Mouse (Mus musculus) hindbrain, postnatal 0 days (tissue): Measurements from ENCODE around the gene Unc13a. TPM values are rescaled to one million over a fixed set of nuclear protein-coding genes. Genes with fewer than 3 reads are reported as not detected.
A peak's percentile ranks its signal among the peaks of the same experiment; 100 is the strongest.

Experiments
- ATAC-seq: fragments of 200-750 bp; cut with Nextera tagmentation; 2 replicates; pipeline ENCODE4 v1.8.0; 2017; ENCODE audit warnings: mild to moderate bottlenecking, moderate TSS enrichment, moderate library complexity
- DNase-seq: peaks from one replicate; pipeline ENCODE4 v3.0.0-alpha.2; 2015; ENCODE audit warnings: low spot score
- H3K27ac ChIP-seq: fragments of 300-500 bp; sonication (generic); 2 replicates; pipeline ENCODE4 v1.5.1; 2014; ENCODE audit warnings: mild to moderate bottlenecking
- H3K27me3 ChIP-seq: fragments of 300-500 bp; sonication (generic); 2 replicates; pipeline ENCODE4 v1.6.1; 2014; ENCODE audit warnings: low read length, mixed read lengths; ENCODE audit not compliant: insufficient read depth
- H3K36me3 ChIP-seq: fragments of 300-500 bp; sonication (generic); 2 replicates; pipeline ENCODE4 v1.6.1; 2014; ENCODE audit warnings: low read length, mixed read lengths; ENCODE audit not compliant: insufficient read depth
- H3K4me1 ChIP-seq: fragments of 300-500 bp; sonication (generic); 2 replicates; pipeline ENCODE4 v1.6.1; 2014; ENCODE audit warnings: antibody characterized with exemption, low read length, mixed read lengths; ENCODE audit not compliant: insufficient read depth
- H3K4me2 ChIP-seq: fragments of 300-500 bp; sonication (generic); 2 replicates; pipeline ENCODE4 v1.6.1; 2014; ENCODE audit warnings: low read depth, mild to moderate bottlenecking, low read length, moderate library complexity, mixed read lengths
- H3K4me3 ChIP-seq: fragments of 300-500 bp; sonication (generic); 2 replicates; pipeline ENCODE4 v1.5.1; 2014; ENCODE audit warnings: low read length
- H3K9ac ChIP-seq: fragments of 300-500 bp; sonication (generic); replicated peaks from 2 replicates; pipeline ENCODE4 v1.6.1; 2014; ENCODE audit warnings: mild to moderate bottlenecking, low read length, moderate library complexity, mixed read lengths
- H3K9me3 ChIP-seq: fragments of 300-500 bp; sonication (generic); 2 replicates; pipeline ENCODE4 v1.6.1; 2016; ENCODE audit warnings: low read length, mixed read lengths
- CTCF ChIP-seq: IDR thresholded peaks from 2 replicates; pipeline ENCODE4 v1.5.1; 2016; ENCODE audit warnings: antibody characterized with exemption, control low read depth, low read depth
- WGBS: fragments of 180-500 bp; shearing (Covaris S2); extraction: QIAGEN DNeasy Blood & Tissue Kit; methylation state at CpG from one replicate; pipeline ENCODE4 v1.1.7; 2014; 5-methylcytosine and 5-hydroxymethylcytosine counted together
- polyA plus RNA-seq: library from polyadenylated mRNA; unstranded; fragments of >200 nt; fragmentation: Nextera tagmentation; extraction: Ambion mirVana; gene quantifications from 2 replicates; pipeline ENCODE4 v1.2.1, GENCODE M21; 2015
- total RNA-seq: library from RNA; depleted of rRNA; stranded (reverse); fragments of >200 nt; gene quantifications from 2 replicates; pipeline ENCODE4 v1.2.3, GENCODE M21; 2014

Gene Unc13a
- total and polyA plus RNA-seq, 2 experiments from 2014 or later, result 16.9 to 81.4 TPM

DNA sequence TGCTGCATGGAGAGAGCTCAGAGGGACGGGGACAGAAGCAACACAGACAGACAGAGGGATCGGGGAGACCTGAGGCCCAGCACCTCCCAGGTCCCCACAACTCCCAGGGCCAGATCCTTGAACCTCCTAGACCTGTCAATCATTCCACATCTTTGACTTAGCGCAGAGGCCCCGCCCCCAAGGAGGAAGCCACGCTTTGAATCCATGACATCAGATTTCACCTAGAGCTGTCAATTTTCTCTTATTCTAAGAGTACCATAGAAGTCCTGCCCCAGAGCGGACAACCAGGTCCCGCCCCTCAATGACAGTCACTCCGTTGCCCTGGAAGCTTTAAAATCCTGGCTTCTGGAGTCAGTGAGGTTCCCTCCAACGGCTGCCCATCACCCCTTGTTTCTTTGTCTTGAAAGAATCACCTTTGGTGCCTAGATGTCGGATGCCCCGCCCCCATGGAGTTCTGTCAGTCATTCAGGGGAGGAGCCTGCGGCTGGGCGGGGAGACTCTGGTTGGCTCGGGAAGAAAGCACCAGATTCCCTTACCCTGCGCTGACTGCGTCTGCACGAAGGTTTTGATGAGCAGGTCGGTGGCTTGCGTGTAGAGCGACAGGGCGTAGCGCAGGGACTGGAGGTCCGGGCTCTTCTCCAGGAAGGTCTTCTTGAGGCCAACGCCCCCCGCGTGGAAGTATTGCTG is 37.4 kb downstream of the Unc13a start:
- DNase-seq, result peak; percentile 68
- 10% methylated on average over 26 of the region's 26 CpGs for WGBS
- H3K4me1 ChIP-seq, result peaks cover 7% of the 10 kb centered on the region
- H3K4me3 ChIP-seq, result no peak overlapping the region
- no peaks in the 10 kb centered on the region for H3K27me3 ChIP-seq
- no peaks in the 10 kb centered on the region for H3K36me3 ChIP-seq
- no peak overlapping the region for H3K4me2 ChIP-seq
- H3K27ac ChIP-seq, result no peak overlapping the region
- no peak overlapping the region for H3K9ac ChIP-seq
- TF ChIP-seq CTCF, result no peak
- H3K9me3 ChIP-seq, result no peaks in the 10 kb centered on the region
- ATAC-seq, result peak; percentile 28; the same call in 1 of the 2 replicates

DNA sequence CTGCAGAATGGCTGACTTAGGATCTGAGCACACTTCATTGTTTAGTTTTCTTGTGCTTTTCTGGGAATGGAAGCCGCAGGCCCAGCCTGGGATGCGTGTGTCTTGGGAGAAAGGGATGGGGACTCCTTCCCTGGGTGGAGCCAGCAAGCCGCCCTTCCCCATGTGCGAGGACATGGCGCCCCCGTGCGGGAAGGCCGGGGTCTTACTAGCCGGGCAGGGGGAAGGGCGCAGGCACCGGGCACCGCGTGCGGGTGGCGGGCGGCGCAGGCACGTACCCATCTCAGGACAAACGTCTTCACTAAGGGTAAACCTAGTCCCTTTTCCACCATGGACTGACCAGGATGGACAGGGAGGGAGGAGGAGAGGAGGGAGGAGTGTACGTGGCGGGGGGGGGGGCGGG is 38.4 kb downstream of the Unc13a start:
- Histone ChIP-seq H3K9me3 (no peaks in the 10 kb centered on the region), H3K36me3 (no peaks in the 10 kb centered on the region), H3K4me3 (no peak overlapping the region), H3K4me1 (peaks cover 13% of the 10 kb centered on the region), H3K27ac (no peak overlapping the region), H3K4me2 (no peak overlapping the region), H3K9ac (no peak overlapping the region), H3K27me3 (no peaks in the 10 kb centered on the region)
- WGBS, result 9% methylated on average over 19 of the region's 22 CpGs
- DNase-seq (no peak), ATAC-seq (no peak)
- TF ChIP-seq CTCF, result peak; percentile 36

DNA sequence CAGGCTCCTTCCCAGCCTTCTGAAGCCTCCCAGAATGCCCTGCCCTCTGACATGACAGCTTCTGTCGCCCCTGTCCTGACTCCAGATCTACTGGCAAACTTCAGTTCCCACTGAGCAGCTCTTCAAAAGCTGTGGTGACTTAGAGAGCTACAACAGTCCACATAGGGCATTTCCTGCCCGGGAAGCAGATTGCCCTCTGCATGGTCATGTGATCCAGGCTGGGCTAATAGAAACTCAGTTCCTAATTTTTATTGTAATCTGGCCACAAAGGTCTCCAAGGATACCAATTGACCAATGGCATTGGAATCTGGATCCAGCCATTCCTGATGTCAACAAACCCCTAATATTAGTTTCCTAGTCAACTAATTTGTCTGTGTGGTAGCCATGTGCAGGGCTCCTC is 39.7 kb downstream of the Unc13a start:
- 50% methylated on average over 2 of the region's 2 CpGs for WGBS
- ATAC-seq (no peak), DNase-seq (no peak)
- no peak overlapping the region for H3K9ac ChIP-seq
- no peak for TF ChIP-seq CTCF
- H3K4me1 ChIP-seq, result peaks cover 13% of the 10 kb centered on the region
- no peaks in the 10 kb centered on the region for H3K36me3 ChIP-seq
- no peak overlapping the region for H3K4me3 ChIP-seq
- H3K27ac ChIP-seq, result no peak overlapping the region
- no peak overlapping the region for H3K4me2 ChIP-seq
- H3K27me3 ChIP-seq, result no peaks in the 10 kb centered on the region
- H3K9me3 ChIP-seq, result no peaks in the 10 kb centered on the region

DNA sequence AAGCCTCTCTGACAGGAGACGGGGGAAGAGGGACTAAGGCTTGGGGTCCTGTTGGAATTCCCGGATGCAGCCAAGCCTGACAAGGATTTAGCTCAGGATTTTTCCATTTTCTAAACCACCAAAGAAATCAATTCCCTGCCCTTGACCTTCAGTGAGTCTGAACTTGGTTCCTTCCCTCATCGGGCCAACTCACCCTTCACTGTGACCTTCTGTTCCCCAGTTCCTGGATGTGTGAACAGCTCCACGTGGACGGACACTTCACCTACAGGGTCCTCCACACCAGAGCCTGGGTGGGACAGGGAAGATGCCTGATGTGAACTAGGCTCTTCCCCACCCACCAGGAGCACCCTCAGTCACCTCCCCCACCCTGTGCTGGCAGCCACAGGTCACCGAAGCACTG is 40.8 kb downstream of the Unc13a start:
- Histone ChIP-seq H3K4me3 (no peak overlapping the region), H3K36me3 (no peaks in the 10 kb centered on the region), H3K27ac (no peak overlapping the region), H3K9me3 (no peaks in the 10 kb centered on the region), H3K9ac (no peak overlapping the region), H3K4me1 (peaks cover 13% of the 10 kb centered on the region), H3K27me3 (no peaks in the 10 kb centered on the region), H3K4me2 (no peak overlapping the region)
- TF ChIP-seq CTCF, result no peak
- ATAC-seq (no peak), DNase-seq (no peak)
- WGBS, result 90% methylated on average over 6 of the region's 6 CpGs

DNA sequence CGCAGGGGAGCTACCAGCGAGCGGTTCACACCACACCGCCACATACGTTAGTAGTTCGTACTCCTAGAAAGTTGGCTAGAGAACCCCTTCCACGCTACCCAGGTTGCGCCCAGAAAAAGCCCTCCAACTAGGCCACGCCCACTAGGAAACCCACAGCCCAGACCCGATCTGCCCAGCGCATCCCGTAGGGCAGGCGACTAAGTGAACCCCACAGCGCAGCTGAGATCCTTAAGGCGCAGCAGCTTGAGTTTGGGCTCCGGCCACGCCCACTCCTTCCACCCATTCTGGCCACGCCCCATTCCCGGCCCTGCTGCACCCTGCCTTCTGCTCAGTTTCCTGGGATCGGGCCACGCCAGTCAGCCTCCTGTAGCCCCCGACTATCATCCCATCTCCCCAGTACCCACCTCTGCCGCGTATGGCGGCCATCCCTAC is 41.8 kb downstream of the Unc13a start:
- peak; percentile 31 for DNase-seq
- TF ChIP-seq CTCF, result no peak
- Histone ChIP-seq H3K9ac (peak overlapping the region; percentile 65; the same call in 1 of the 2 replicates), H3K4me3 (peak overlapping the region; percentile 43), H3K36me3 (peaks cover under 1% of the 10 kb centered on the region; the same call in 1 of the 2 replicates), H3K4me1 (peaks cover 13% of the 10 kb centered on the region), H3K27ac (peak overlapping the region; percentile 76), H3K27me3 (no peaks in the 10 kb centered on the region), H3K9me3 (no peaks in the 10 kb centered on the region), H3K4me2 (peak overlapping the region; percentile 88)
- ATAC-seq, result no peak; the same call in 1 of the 2 replicates
- 5% methylated on average over 25 of the region's 25 CpGs for WGBS

DNA sequence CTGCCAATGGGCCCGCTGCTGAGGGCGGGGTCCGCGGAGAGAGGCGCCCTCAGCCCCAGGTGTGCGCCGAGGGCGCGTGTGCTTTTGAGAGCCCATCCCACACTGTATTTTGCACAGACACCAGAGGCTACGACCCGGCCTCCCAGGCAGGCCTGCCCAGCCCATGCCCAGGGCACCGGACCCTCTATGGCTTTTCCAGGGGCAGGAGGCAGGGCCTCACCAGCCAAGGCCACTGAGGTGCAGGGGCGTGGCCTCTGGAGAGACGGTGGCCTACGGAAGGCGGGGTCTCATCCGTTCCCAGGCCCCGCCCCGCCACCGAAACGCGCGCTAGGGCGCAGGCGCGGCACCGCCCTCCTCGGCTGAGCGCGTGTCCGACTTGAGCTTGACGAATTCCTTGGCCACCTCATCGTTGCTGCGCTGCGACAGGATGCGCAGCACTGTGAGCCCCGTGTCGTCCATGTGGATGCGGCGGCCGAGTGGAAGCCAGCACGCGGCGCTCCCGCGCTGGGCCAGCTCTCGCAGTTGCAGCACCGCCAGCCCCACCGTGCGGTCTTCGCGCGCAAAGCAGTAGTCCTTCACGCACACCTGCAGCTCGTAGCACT is 42.4 kb downstream of the Unc13a start:
- Histone ChIP-seq H3K9ac (peak overlapping the region; percentile 65), H3K4me2 (peak overlapping the region; percentile 88), H3K4me3 (peak overlapping the region; percentile 43), H3K9me3 (no peaks in the 10 kb centered on the region), H3K27ac (peak overlapping the region; percentile 76), H3K27me3 (no peaks in the 10 kb centered on the region), H3K4me1 (peaks cover 13% of the 10 kb centered on the region), H3K36me3 (peaks cover 6% of the 10 kb centered on the region; the same call in 1 of the 2 replicates)
- WGBS, result 1% methylated on average over 55 of the region's 55 CpGs
- DNase-seq (peak; percentile 95), ATAC-seq (peak; percentile 88)
- peak; percentile 63 for TF ChIP-seq CTCF
